8 mouse cellular contexts compared by ENCODE assay signal in genomic region chr5:139379771-139380384, GRCm38 (mm10). TPM values are rescaled to one million over a fixed set of nuclear protein-coding genes. Genes with fewer than 3 reads are reported as not detected.
DNase-seq lines count a peak whose midpoint lies in the region; ATAC-seq and TF ChIP-seq lines count a peak whose summit lies in the region.

No protein-coding gene starts in this region.

- H3K9ac ChIP-seq in lung, postnatal 0 days (replicated peaks; ENCODE audit: low read depth): peak overlapping the region; percentile 77
- peak overlapping the region; percentile 72; the same call in 1 of the 2 replicates for H3K9ac ChIP-seq in limb, embryonic 13.5 days

- H3K4me2 ChIP-seq in lung, postnatal 0 days (replicated peaks; ENCODE audit: low read depth, low read length): peak overlapping the region; percentile 83
- H3K4me2 ChIP-seq in limb, embryonic 13.5 days (replicated peaks): peak overlapping the region; percentile 92

- H3K4me3 ChIP-seq in lung, postnatal 0 days (ENCODE audit: low read depth, low read length): peak overlapping the region; percentile 73
- H3K4me3 ChIP-seq in limb, embryonic 13.5 days: peak overlapping the region; percentile 66
- H3K4me3 ChIP-seq in olfactory bulb, adult 2 months (ENCODE audit: insufficient read depth, low read depth, low read length): peak overlapping the region; percentile 68

- TF ChIP-seq CTCF in lung, postnatal 0 days (IDR thresholded peaks at IDR 0.05): no peak
- TF ChIP-seq CTCF in olfactory bulb, adult 2 months (IDR thresholded peaks at IDR 0.05; ENCODE audit: insufficient read depth, low read depth, low read length): no peak

- no peaks in the 10 kb centered on the region for H3K36me3 ChIP-seq in lung, postnatal 0 days (ENCODE audit: insufficient read depth, low read length)
- H3K36me3 ChIP-seq in limb, embryonic 13.5 days: no peaks in the 10 kb centered on the region

- ATAC-seq in lung, postnatal 0 days: no peak
- peak; percentile 8 for ATAC-seq in erythroid progenitor cell, adult 5-6 weeks (replicated peaks; ENCODE audit: low FRiP score, poor library complexity, severe bottlenecking)
- ATAC-seq in limb, embryonic 13.5 days (ENCODE audit: low FRiP score, low read depth): no peak
- no peak for ATAC-seq in megakaryocyte-erythroid progenitor cell, adult 5-6 weeks (replicated peaks; ENCODE audit: low FRiP score, low TSS enrichment, poor library complexity, severe bottlenecking)

- H3K9me3 ChIP-seq in lung, postnatal 0 days (ENCODE audit: low read length): no peaks in the 10 kb centered on the region
- H3K9me3 ChIP-seq in limb, embryonic 13.5 days: no peaks in the 10 kb centered on the region

- no peak for TF ChIP-seq EP300 in lung, postnatal 0 days (IDR thresholded peaks at IDR 0.05)

- H3K4me1 ChIP-seq in lung, postnatal 0 days (ENCODE audit: insufficient read depth, low read depth, low read length): peaks cover 48% of the 10 kb centered on the region
- H3K4me1 ChIP-seq in limb, embryonic 13.5 days: peaks cover 42% of the 10 kb centered on the region
- peaks cover 51% of the 10 kb centered on the region for H3K4me1 ChIP-seq in olfactory bulb, adult 2 months (ENCODE audit: control insufficient read depth, insufficient read depth, low read length)

- no peak for DNase-seq in lung, postnatal 0 days (ENCODE audit: low spot score)
- no peak for DNase-seq in lung, postnatal 14 days
- DNase-seq in urinary bladder, adult 18-20 months (ENCODE audit: low spot score in 2 of 2): no peak
- no peak for DNase-seq in left cerebral cortex, postnatal 10 days (ENCODE audit: extremely low spot score in 1 of 2, low spot score in 2 of 2)

- intact Hi-C loops in left cerebral cortex, postnatal 10 days (cut with DNase I): no loop called here

- TF ChIP-seq POLR2A in olfactory bulb, adult 2 months (IDR thresholded peaks at IDR 0.05; ENCODE audit: insufficient read depth, low read depth, low read length): no peak

- no peaks in the 10 kb centered on the region for H3K27me3 ChIP-seq in lung, postnatal 0 days (replicated peaks; ENCODE audit: insufficient read depth, low read length)
- H3K27me3 ChIP-seq in limb, embryonic 13.5 days: no peaks in the 10 kb centered on the region

- WGBS in lung, postnatal 0 days: 13% methylated on average over 8 of the region's 8 CpGs
- 27% methylated on average over 8 of the region's 8 CpGs for WGBS in limb, embryonic 13.5 days
- 34% methylated on average over 8 of the region's 8 CpGs for WGBS in olfactory bulb, adult 2 months

- peak overlapping the region; percentile 97 for H3K27ac ChIP-seq in lung, postnatal 0 days (ENCODE audit: low read length)
- no peak overlapping the region for H3K27ac ChIP-seq in limb, embryonic 13.5 days
- peak overlapping the region; percentile 24; the same call in 1 of the 2 replicates for H3K27ac ChIP-seq in olfactory bulb, adult 2 months (ENCODE audit: insufficient read depth, low read depth, low read length)

RNA-seq across cellular contexts. Expression of gene Gpr146, which starts 2.4 kb away (rescaled TPM):
- polyA plus RNA-seq in lung, postnatal 0 days (2015; fragmentation: Nextera tagmentation; extraction: Ambion mirVana): 22.7 and 28.1 TPM in 2 replicates
- total RNA-seq in erythroid progenitor cell, adult 5-6 weeks (2015; ENCODE audit: low replicate concordance): 34.0 and 38.9 TPM in 2 replicates
- 37.8 and 43.8 TPM in 2 replicates for total RNA-seq in erythroid progenitor cell, adult 5-6 weeks (2017; ENCODE audit: low replicate concordance)
- polyA plus RNA-seq in limb, embryonic 13.5 days (2015; fragmentation: Nextera tagmentation; extraction: Ambion mirVana): 1.4 and 1.9 TPM in 2 replicates
- polyA plus RNA-seq in olfactory bulb, adult 2 months (2012; ENCODE audit: insufficient read depth, insufficient read length, low replicate concordance, missing spikeins): not detected in 2 replicates
- 1 to 10 TPM; 5.7 to 7.5 TPM for total RNA-seq in left cerebral cortex, postnatal 10 days (2021)
- 7.5 and 7.9 TPM in 2 replicates for total RNA-seq in megakaryocyte-erythroid progenitor cell, adult 5-6 weeks (2014; fragmentation: Nextera tagmentation)
- total RNA-seq in megakaryocyte-erythroid progenitor cell, adult 5-6 weeks (2017): 5.3 and 6.0 TPM in 2 replicates

RNA-seq across cellular contexts. Expression of gene C130050O18Rik, which starts 25.2 kb away (rescaled TPM):
- polyA plus RNA-seq in lung, postnatal 0 days (2015; fragmentation: Nextera tagmentation; extraction: Ambion mirVana): 2.2 and 3.3 TPM in 2 replicates
- total RNA-seq in erythroid progenitor cell, adult 5-6 weeks (2015; ENCODE audit: low replicate concordance): 2.9 TPM in 1 of 2 replicates, not detected in the other
- 0.26 TPM in 1 of 2 replicates, not detected in the other for total RNA-seq in erythroid progenitor cell, adult 5-6 weeks (2017; ENCODE audit: low replicate concordance)
- 3.5 and 3.9 TPM in 2 replicates for polyA plus RNA-seq in limb, embryonic 13.5 days (2015; fragmentation: Nextera tagmentation; extraction: Ambion mirVana)
- not detected in 2 replicates for polyA plus RNA-seq in olfactory bulb, adult 2 months (2012; ENCODE audit: insufficient read depth, insufficient read length, low replicate concordance, missing spikeins)
- total RNA-seq in left cerebral cortex, postnatal 10 days (2021): under 1 TPM; 0.24 to 0.28 TPM
- 0.79 TPM in 1 of 2 replicates, not detected in the other for total RNA-seq in megakaryocyte-erythroid progenitor cell, adult 5-6 weeks (2014; fragmentation: Nextera tagmentation)
- total RNA-seq in megakaryocyte-erythroid progenitor cell, adult 5-6 weeks (2017): 0.08 TPM in 1 of 2 replicates, not detected in the other

RNA-seq across cellular contexts. Expression of gene Cyp2w1, which starts 27.5 kb away (rescaled TPM):
- polyA plus RNA-seq in lung, postnatal 0 days (2015; fragmentation: Nextera tagmentation; extraction: Ambion mirVana): not detected in 2 replicates
- not detected in 2 replicates for total RNA-seq in erythroid progenitor cell, adult 5-6 weeks (2015; ENCODE audit: low replicate concordance)
- not detected in 2 replicates for total RNA-seq in erythroid progenitor cell, adult 5-6 weeks (2017; ENCODE audit: low replicate concordance)
- polyA plus RNA-seq in limb, embryonic 13.5 days (2015; fragmentation: Nextera tagmentation; extraction: Ambion mirVana): 2.8 and 4.5 TPM in 2 replicates
- polyA plus RNA-seq in olfactory bulb, adult 2 months (2012; ENCODE audit: insufficient read depth, insufficient read length, low replicate concordance, missing spikeins): not detected in 2 replicates
- total RNA-seq in left cerebral cortex, postnatal 10 days (2021): not detected
- total RNA-seq in megakaryocyte-erythroid progenitor cell, adult 5-6 weeks (2014; fragmentation: Nextera tagmentation): not detected in 2 replicates
- total RNA-seq in megakaryocyte-erythroid progenitor cell, adult 5-6 weeks (2017): not detected in 2 replicates

RNA-seq across cellular contexts. Expression of gene Cox19, which starts 28.7 kb away (rescaled TPM):
- 60.5 and 61.6 TPM in 2 replicates for polyA plus RNA-seq in lung, postnatal 0 days (2015; fragmentation: Nextera tagmentation; extraction: Ambion mirVana)
- 8.8 and 11.9 TPM in 2 replicates for total RNA-seq in erythroid progenitor cell, adult 5-6 weeks (2015; ENCODE audit: low replicate concordance)
- 5.3 and 29.0 TPM in 2 replicates for total RNA-seq in erythroid progenitor cell, adult 5-6 weeks (2017; ENCODE audit: low replicate concordance)
- 98.3 and 109 TPM in 2 replicates for polyA plus RNA-seq in limb, embryonic 13.5 days (2015; fragmentation: Nextera tagmentation; extraction: Ambion mirVana)
- not detected in 2 replicates for polyA plus RNA-seq in olfactory bulb, adult 2 months (2012; ENCODE audit: insufficient read depth, insufficient read length, low replicate concordance, missing spikeins)
- total RNA-seq in left cerebral cortex, postnatal 10 days (2021): 10 to 100 TPM; 75.2 to 90.2 TPM
- 40.4 and 41.7 TPM in 2 replicates for total RNA-seq in megakaryocyte-erythroid progenitor cell, adult 5-6 weeks (2014; fragmentation: Nextera tagmentation)
- 27.4 and 43.8 TPM in 2 replicates for total RNA-seq in megakaryocyte-erythroid progenitor cell, adult 5-6 weeks (2017)

RNA-seq across cellular contexts. Expression of gene Gper1, which starts 43.1 kb away (rescaled TPM):
- 7.1 and 7.2 TPM in 2 replicates for polyA plus RNA-seq in lung, postnatal 0 days (2015; fragmentation: Nextera tagmentation; extraction: Ambion mirVana)
- total RNA-seq in erythroid progenitor cell, adult 5-6 weeks (2015; ENCODE audit: low replicate concordance): not detected in 2 replicates
- total RNA-seq in erythroid progenitor cell, adult 5-6 weeks (2017; ENCODE audit: low replicate concordance): not detected in 2 replicates
- 3.5 and 4.6 TPM in 2 replicates for polyA plus RNA-seq in limb, embryonic 13.5 days (2015; fragmentation: Nextera tagmentation; extraction: Ambion mirVana)
- not detected in 2 replicates for polyA plus RNA-seq in olfactory bulb, adult 2 months (2012; ENCODE audit: insufficient read depth, insufficient read length, low replicate concordance, missing spikeins)
- total RNA-seq in left cerebral cortex, postnatal 10 days (2021): 1 to 10 TPM; 2.9 to 3.3 TPM
- total RNA-seq in megakaryocyte-erythroid progenitor cell, adult 5-6 weeks (2014; fragmentation: Nextera tagmentation): not detected in 2 replicates
- total RNA-seq in megakaryocyte-erythroid progenitor cell, adult 5-6 weeks (2017): not detected in 2 replicates
